Mouse (Mus musculus) cerebral cortex, adult 2 months (tissue): ENCODE measurements around the gene Tomm70a.

Experiments used
- WGBS: fragments of 180-500 bp; shearing (Covaris S2); methylation state at CpG from one replicate; pipeline ENCODE4 v1.1.7; 2018; 5-methylcytosine and 5-hydroxymethylcytosine counted together

The Tomm70a gene

GRCm38 (mm10) chr16:57197281-57197680 is 75.8 kb downstream of the Tomm70a start:
- 69% methylated on average over 3 of the region's 3 CpGs for WGBS
